Mouse (Mus musculus): ENCODE results near the gene Nrg4.

DNA sequence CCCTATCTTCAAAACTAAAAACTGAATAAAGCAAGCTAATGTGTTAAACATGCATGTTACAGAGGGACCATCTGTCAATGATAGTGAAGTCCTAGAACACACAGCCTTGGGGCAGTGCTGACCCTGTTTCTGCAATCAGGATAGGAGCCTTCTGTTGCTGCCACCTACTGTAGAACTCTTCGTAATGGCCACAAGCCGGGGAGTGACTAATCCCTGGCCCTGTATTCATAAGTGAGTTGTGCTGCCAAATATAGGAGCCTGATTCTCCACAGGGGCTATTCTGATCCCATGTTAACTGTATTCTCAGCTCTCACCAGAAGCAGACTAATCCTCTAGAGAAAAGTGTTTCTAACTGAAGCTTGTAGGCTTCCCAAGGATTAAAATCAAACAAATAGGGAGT is 127.3 kb downstream of the Nrg4 start:
- TF ChIP-seq TCF12 (IDR thresholded peaks at IDR 0.05; ENCODE audit: insufficient read depth, poor library complexity, severe bottlenecking) (no peak), POLR2A (IDR thresholded peaks at IDR 0.05; ENCODE audit: insufficient read length, low read depth) (no peak), USF1 (IDR thresholded peaks at IDR 0.05; ENCODE audit: low read depth) (no peak), CEBPB (IDR thresholded peaks at IDR 0.05; ENCODE audit: insufficient read depth, poor library complexity, severe bottlenecking) (no peak), E2F4 (IDR thresholded peaks at IDR 0.05; ENCODE audit: insufficient read depth) (no peak), POLR2AphosphoS2 (IDR thresholded peaks at IDR 0.05; ENCODE audit: insufficient read length, low read depth) (no peak), SRF (IDR thresholded peaks at IDR 0.05; ENCODE audit: control insufficient read depth, insufficient read length, low read depth) (no peak), MAX (IDR thresholded peaks at IDR 0.05; ENCODE audit: low read depth) (no peak), REST (IDR thresholded peaks at IDR 0.05; ENCODE audit: insufficient read depth, insufficient read length) (no peak), MYOD1 (IDR thresholded peaks at IDR 0.05; ENCODE audit: control insufficient read depth in 1 of 3, insufficient read length in 2 of 3, low read depth in 2 of 3) (no peak)
